Mouse (Mus musculus) neural tube, embryonic 12.5 days (tissue): ENCODE measurements around the gene Kifc3. TPM values are rescaled to one million over a fixed set of nuclear protein-coding genes. Genes with fewer than 3 reads are reported as not detected.

Source experiments
- ATAC-seq: fragments of 200-750 bp; cut with Nextera tagmentation; 2 replicates; pipeline ENCODE4 v1.8.0; 2017; ENCODE audit warnings: low read depth, mild to moderate bottlenecking, moderate TSS enrichment, moderate library complexity; ENCODE audit not compliant: low FRiP score
- H3K27ac ChIP-seq: fragments of 300-500 bp; sonication (generic); 2 replicates; pipeline ENCODE4 v1.5.1; 2016
- H3K27me3 ChIP-seq: fragments of 300-500 bp; sonication (generic); replicated peaks from 2 replicates; pipeline ENCODE4 v1.6.1; 2016; ENCODE audit warnings: mild to moderate bottlenecking
- H3K36me3 ChIP-seq: fragments of 300-500 bp; sonication (generic); 2 replicates; pipeline ENCODE4 v1.6.1; 2016; ENCODE audit warnings: mild to moderate bottlenecking
- H3K4me1 ChIP-seq: fragments of 300-500 bp; sonication (generic); 2 replicates; pipeline ENCODE4 v1.6.1; 2016
- H3K4me2 ChIP-seq: fragments of 300-500 bp; sonication (generic); replicated peaks from 2 replicates; pipeline ENCODE4 v1.6.1; 2016; ENCODE audit warnings: mild to moderate bottlenecking
- H3K4me3 ChIP-seq: fragments of 300-500 bp; sonication (generic); 2 replicates; pipeline ENCODE4 v1.5.1; 2016
- H3K9ac ChIP-seq: fragments of 300-500 bp; sonication (generic); 2 replicates; pipeline ENCODE4 v1.6.1; 2016; ENCODE audit warnings: mild to moderate bottlenecking
- H3K9me3 ChIP-seq: fragments of 300-500 bp; sonication (generic); 2 replicates; pipeline ENCODE4 v1.6.1; 2016; ENCODE audit warnings: mild to moderate bottlenecking
- WGBS: fragments of 180-500 bp; shearing (Covaris S2); methylation state at CpG from one replicate; pipeline ENCODE4 v1.1.7; 2016; 5-methylcytosine and 5-hydroxymethylcytosine counted together
- polyA plus RNA-seq: library from polyadenylated mRNA; unstranded; fragments of >200 nt; fragmentation: Nextera tagmentation; extraction: Ambion mirVana; gene quantifications from 2 replicates; pipeline ENCODE4 v1.2.1, GENCODE M21; 2016

Kifc3 gene
- polyA plus RNA-seq, 1 experiment from 2014 or later, result 15.0 TPM

GRCm38 (mm10) chr8:95226251-95227150 is 23.9 kb upstream of the Kifc3 start:
- Histone ChIP-seq H3K9ac (no peak overlapping the region; the same call in 1 of the 2 replicates), H3K27ac (no peak overlapping the region), H3K36me3 (no peaks in the 10 kb centered on the region), H3K4me2 (no peak overlapping the region), H3K4me3 (no peak overlapping the region), H3K4me1 (0 out of 2 replicates have a peak, but pooled peaks cover 4% of the 10 kb centered on the region), H3K27me3 (no peaks in the 10 kb centered on the region), H3K9me3 (no peaks in the 10 kb centered on the region)
- ATAC-seq, result no peak
- 52% methylated on average over 7 of the region's 7 CpGs for WGBS

- Histone ChIP-seq H3K27ac (no peak overlapping the region), H3K36me3 (no peaks in the 10 kb centered on the region), H3K4me1 (0 out of 2 replicates have a peak, but pooled peaks cover 4% of the 10 kb centered on the region), H3K4me2 (no peak overlapping the region), H3K9ac (no peak overlapping the region), H3K27me3 (no peaks in the 10 kb centered on the region), H3K9me3 (no peaks in the 10 kb centered on the region), H3K4me3 (no peak overlapping the region)
- ATAC-seq, result no peak
- 92% methylated on average over 5 of the region's 5 CpGs for WGBS
These were observed 21.4 kb upstream of the Kifc3 start for GRCm38 (mm10) chr8:95223969-95224368.

GRCm38 (mm10) chr8:95221045-95221444 is 18.4 kb upstream of the Kifc3 start:
- Histone ChIP-seq H3K36me3 (no peaks in the 10 kb centered on the region), H3K27me3 (no peaks in the 10 kb centered on the region), H3K9me3 (no peaks in the 10 kb centered on the region), H3K4me3 (no peak overlapping the region), H3K4me2 (no peak overlapping the region), H3K27ac (no peak overlapping the region), H3K9ac (no peak overlapping the region), H3K4me1 (no peaks in the 10 kb centered on the region)
- 60% methylated on average over 2 of the region's 2 CpGs for WGBS
- no peak for ATAC-seq

- Histone ChIP-seq H3K36me3 (no peaks in the 10 kb centered on the region), H3K9ac (no peak overlapping the region), H3K4me2 (no peak overlapping the region), H3K9me3 (no peaks in the 10 kb centered on the region), H3K4me1 (no peaks in the 10 kb centered on the region), H3K4me3 (no peak overlapping the region), H3K27ac (no peak overlapping the region), H3K27me3 (no peaks in the 10 kb centered on the region)
- ATAC-seq, result no peak
- WGBS, result 64% methylated on average over 7 of the region's 7 CpGs
These were observed 18.0 kb upstream of the Kifc3 start for GRCm38 (mm10) chr8:95220571-95220998.

DNA sequence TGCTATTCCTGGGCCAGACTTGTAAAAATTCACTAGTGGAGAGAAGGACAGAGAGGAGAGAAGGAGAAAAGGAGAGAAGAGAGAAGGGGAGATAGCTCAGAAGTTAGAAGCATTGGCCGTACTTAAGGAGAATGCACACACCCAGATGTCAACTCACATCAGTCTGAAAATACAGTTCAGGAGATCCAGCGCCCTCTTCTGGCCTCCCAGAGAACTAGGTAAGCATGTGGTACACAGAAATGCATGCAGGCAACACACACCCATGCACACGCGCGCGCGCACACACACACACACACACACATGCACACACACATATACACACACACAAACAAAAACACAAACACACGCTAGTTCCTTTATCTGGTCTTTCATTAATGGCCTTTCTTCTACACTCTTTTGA is 17.0 kb upstream of the Kifc3 start:
- 87% methylated on average over 8 of the region's 8 CpGs for WGBS

GRCm38 (mm10) chr8:95215709-95216360 is 13.2 kb upstream of the Kifc3 start:
- no peak overlapping the region for H3K4me3 ChIP-seq
- no peaks in the 10 kb centered on the region for H3K36me3 ChIP-seq
- no peak for ATAC-seq
- no peak overlapping the region for H3K27ac ChIP-seq
- no peaks in the 10 kb centered on the region for H3K27me3 ChIP-seq
- no peak overlapping the region for H3K9ac ChIP-seq
- H3K4me1 ChIP-seq, result no peaks in the 10 kb centered on the region
- H3K9me3 ChIP-seq, result no peaks in the 10 kb centered on the region
- H3K4me2 ChIP-seq, result no peak overlapping the region
- 81% methylated on average over 11 of the region's 11 CpGs for WGBS

More for the DNA sequence above, 17.0 kb upstream of the Kifc3 start:
- ATAC-seq, result no peak
- Histone ChIP-seq H3K4me2 (no peak overlapping the region), H3K9me3 (no peaks in the 10 kb centered on the region), H3K4me3 (no peak overlapping the region), H3K4me1 (no peaks in the 10 kb centered on the region), H3K36me3 (no peaks in the 10 kb centered on the region), H3K27me3 (no peaks in the 10 kb centered on the region), H3K9ac (no peak overlapping the region), H3K27ac (no peak overlapping the region)

GRCm38 (mm10) chr8:95209924-95210323 is 7.3 kb upstream of the Kifc3 start:
- 20% methylated on average over 11 of the region's 11 CpGs for WGBS
- Histone ChIP-seq H3K9ac (no peak overlapping the region), H3K27me3 (no peaks in the 10 kb centered on the region; the same call in 1 of the 2 replicates), H3K4me3 (no peak overlapping the region), H3K9me3 (no peaks in the 10 kb centered on the region), H3K4me2 (no peak overlapping the region; the same call in 1 of the 2 replicates), H3K4me1 (peaks cover 13% of the 10 kb centered on the region), H3K27ac (no peak overlapping the region), H3K36me3 (no peaks in the 10 kb centered on the region)
- peak; percentile 49; the same call in 1 of the 2 replicates for ATAC-seq

DNA sequence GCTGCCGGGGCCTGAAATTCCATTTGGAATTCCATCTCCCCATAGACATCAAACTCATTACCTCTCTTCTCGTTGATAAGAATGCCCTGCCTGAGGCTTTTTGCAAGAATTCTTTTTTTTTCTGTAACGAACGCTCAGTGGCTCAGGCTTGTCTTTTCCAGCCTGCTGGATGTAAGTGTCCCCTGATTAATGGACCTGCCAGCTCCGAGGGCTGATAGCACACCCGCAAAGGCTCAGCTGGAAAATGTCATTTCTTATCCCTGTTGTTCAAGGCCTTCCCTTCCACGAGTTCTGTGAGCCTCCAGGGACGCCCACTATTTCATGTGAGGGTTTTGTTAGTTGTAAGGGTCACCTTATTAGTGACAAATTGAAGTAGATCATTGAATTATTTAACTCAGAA is 3.3 kb upstream of the Kifc3 start:
- H3K9ac ChIP-seq, result no peak overlapping the region
- 16% methylated on average over 8 of the region's 8 CpGs for WGBS
- no peaks in the 10 kb centered on the region for H3K36me3 ChIP-seq
- H3K27me3 ChIP-seq, result no peaks in the 10 kb centered on the region; the same call in 1 of the 2 replicates
- no peak overlapping the region for H3K4me2 ChIP-seq
- H3K9me3 ChIP-seq, result no peaks in the 10 kb centered on the region
- H3K27ac ChIP-seq, result peak overlapping the region; percentile 64; the same call in 1 of the 2 replicates
- peaks cover 13% of the 10 kb centered on the region for H3K4me1 ChIP-seq
- peak; percentile 64 for ATAC-seq
- no peak overlapping the region for H3K4me3 ChIP-seq

DNA sequence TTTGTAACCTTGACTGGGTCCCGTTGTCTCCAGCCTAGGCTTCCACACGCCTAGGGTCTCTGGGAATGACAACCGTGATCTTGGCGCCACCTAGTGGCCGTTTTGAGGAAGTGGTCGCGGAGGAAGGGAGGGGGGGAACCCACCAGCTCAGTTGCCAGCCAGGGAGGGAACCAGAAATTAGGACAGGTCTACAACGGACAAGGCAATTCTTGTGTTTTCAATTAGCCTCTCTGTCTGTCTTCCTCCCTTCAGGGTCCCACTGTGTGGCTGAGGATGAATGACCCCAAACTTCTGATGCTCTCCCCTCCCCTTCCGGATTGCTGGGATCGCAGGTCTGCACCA is 1.4 kb upstream of the Kifc3 start:
- Histone ChIP-seq H3K9me3 (no peaks in the 10 kb centered on the region), H3K4me1 (no peaks in the 10 kb centered on the region; the same call in 1 of the 2 replicates), H3K27ac (no peak overlapping the region), H3K27me3 (no peaks in the 10 kb centered on the region; the same call in 1 of the 2 replicates), H3K4me3 (no peak overlapping the region), H3K4me2 (no peak overlapping the region), H3K36me3 (no peaks in the 10 kb centered on the region), H3K9ac (no peak overlapping the region)
- ATAC-seq, result peak; percentile 34; the same call in 1 of the 2 replicates
- 19% methylated on average over 10 of the region's 10 CpGs for WGBS

DNA sequence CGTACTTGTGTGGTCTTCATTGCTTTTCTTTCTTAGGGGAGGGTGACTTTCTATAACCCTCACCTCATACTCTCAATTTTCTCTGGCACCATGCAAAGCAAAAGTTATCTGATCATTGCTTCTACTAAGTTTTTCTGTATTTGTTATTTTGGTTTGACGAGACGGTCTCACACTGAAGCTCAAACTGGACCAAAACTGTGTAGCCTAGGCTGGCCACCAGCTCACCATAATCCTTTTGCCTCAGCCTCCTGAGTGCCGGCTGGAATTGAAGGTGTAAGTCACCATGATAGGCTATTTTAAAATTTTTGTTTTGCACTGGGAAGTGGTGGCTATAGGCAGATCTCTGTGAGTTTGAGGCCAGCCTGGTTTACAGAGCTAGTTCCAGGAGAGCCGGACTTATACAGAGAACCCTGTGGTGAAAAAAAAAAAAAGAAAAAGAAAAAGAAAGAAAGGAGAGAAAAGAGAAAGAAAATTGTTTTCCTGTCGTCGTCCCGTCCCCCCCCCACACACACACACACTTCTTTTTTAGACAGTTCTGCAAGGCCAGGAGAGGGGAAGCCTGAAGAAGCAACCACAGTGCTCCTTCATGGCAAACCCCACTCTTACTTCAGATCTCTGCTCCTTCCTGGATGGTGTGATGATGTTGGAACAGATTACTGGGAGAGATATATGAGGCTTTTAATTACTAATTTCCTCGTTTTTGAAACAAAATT is 870 bp upstream of the Kifc3 start:
- Histone ChIP-seq H3K4me2 (no peak overlapping the region), H3K4me1 (no peaks in the 10 kb centered on the region; the same call in 1 of the 2 replicates), H3K36me3 (no peaks in the 10 kb centered on the region), H3K4me3 (no peak overlapping the region), H3K27me3 (no peaks in the 10 kb centered on the region; the same call in 1 of the 2 replicates), H3K27ac (no peak overlapping the region), H3K9me3 (no peaks in the 10 kb centered on the region), H3K9ac (no peak overlapping the region)
- WGBS, result 53% methylated on average over 9 of the region's 9 CpGs
- no peak for ATAC-seq

GRCm38 (mm10) chr8:95202056-95202570 is 499 bp downstream of the Kifc3 start:
- no peak overlapping the region for H3K4me2 ChIP-seq
- ATAC-seq, result no peak
- H3K4me1 ChIP-seq, result no peaks in the 10 kb centered on the region; the same call in 1 of the 2 replicates
- H3K27ac ChIP-seq, result no peak overlapping the region
- 72% methylated on average over 8 of the region's 8 CpGs for WGBS
- no peak overlapping the region for H3K4me3 ChIP-seq
- H3K9ac ChIP-seq, result no peak overlapping the region
- H3K36me3 ChIP-seq, result no peaks in the 10 kb centered on the region
- no peaks in the 10 kb centered on the region for H3K9me3 ChIP-seq
- no peaks in the 10 kb centered on the region; the same call in 1 of the 2 replicates for H3K27me3 ChIP-seq
